Mouse (Mus musculus): Measurements from ENCODE around the gene Gm20388.

DNA sequence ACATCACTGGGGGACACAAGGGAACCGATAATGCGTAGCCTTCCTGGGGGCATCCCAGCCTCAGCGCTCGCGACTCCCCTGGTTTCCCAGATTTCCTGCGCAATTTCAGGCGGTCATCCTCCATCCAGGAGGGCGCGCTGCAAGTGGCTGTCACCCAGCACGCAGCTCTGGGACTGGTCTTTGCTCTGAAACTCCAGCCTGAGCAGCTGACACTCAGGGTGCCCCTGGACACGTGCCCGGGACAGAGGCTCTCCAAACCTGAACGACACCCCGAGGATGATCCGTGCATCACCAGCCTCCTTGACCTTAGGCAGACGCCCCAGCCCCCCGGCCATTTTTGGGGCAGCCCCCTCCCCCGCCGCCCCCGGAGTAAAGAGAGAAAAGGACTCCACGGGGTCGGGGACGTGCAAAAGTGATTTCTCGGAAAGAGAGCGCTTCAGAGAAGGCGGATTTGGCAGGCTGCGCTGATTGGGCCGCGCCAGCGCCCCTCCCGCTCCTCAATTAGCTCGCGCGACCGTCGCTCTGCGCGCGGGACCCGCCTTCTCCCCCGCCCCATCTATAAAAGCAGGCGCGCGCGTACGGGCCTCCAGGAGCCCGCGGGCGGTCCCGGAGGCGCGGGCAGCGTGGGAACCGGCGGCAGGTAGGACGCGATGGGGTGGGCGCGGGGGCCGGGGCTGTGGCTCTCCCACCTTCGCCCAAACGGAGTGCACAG lies 825.3 kb downstream of the Gm20388 start, which contains the start of gene Irf8:
- TF ChIP-seq POLR2A (IDR thresholded peaks at IDR 0.05; ENCODE audit: borderline replicate concordance, insufficient read depth, low read length) (no peak), CTCF (IDR thresholded peaks at IDR 0.05; ENCODE audit: borderline replicate concordance, insufficient read depth, low read depth, low read length) (no peak)
